Mouse (Mus musculus) neural tube, embryonic 14.5 days (tissue): ENCODE data around the gene Exd2. TPM values are rescaled to one million over a fixed set of nuclear protein-coding genes. Genes with fewer than 3 reads are reported as not detected.

ENCODE experiments used
- ATAC-seq: fragments of 200-750 bp; cut with Nextera tagmentation; 2 replicates; pipeline ENCODE4 v1.8.0; 2017; ENCODE audit warnings: low read depth, mild to moderate bottlenecking, moderate TSS enrichment, moderate library complexity
- H3K27ac ChIP-seq: fragments of 300-500 bp; sonication (generic); 2 replicates; pipeline ENCODE4 v1.5.1; 2014; ENCODE audit warnings: low read depth, mild to moderate bottlenecking, control low read depth, low read length, moderate library complexity, mixed read lengths
- H3K27me3 ChIP-seq: fragments of 300-500 bp; sonication (generic); 2 replicates; pipeline ENCODE4 v1.6.1; 2014; ENCODE audit warnings: low read length; ENCODE audit not compliant: control insufficient read depth, insufficient read depth
- H3K36me3 ChIP-seq: fragments of 300-500 bp; sonication (generic); 2 replicates; pipeline ENCODE4 v1.6.1; 2014; ENCODE audit warnings: low read length, mixed read lengths; ENCODE audit not compliant: control insufficient read depth, insufficient read depth
- H3K4me1 ChIP-seq: fragments of 300-500 bp; sonication (generic); 2 replicates; pipeline ENCODE4 v1.6.1; 2014; ENCODE audit warnings: low read length; ENCODE audit not compliant: control insufficient read depth, insufficient read depth
- H3K4me2 ChIP-seq: fragments of 300-500 bp; sonication (generic); 2 replicates; pipeline ENCODE4 v1.6.1; 2014; ENCODE audit warnings: mild to moderate bottlenecking, low read depth, low read length, control low read depth
- H3K4me3 ChIP-seq: fragments of 300-500 bp; sonication (generic); 2 replicates; pipeline ENCODE4 v1.5.1; 2014; ENCODE audit warnings: low read depth, low read length, control low read depth, mixed read lengths
- H3K9ac ChIP-seq: fragments of 300-500 bp; sonication (generic); replicated peaks from 2 replicates; pipeline ENCODE4 v1.6.1; 2014; ENCODE audit warnings: low read depth, mild to moderate bottlenecking, control low read depth, low read length, mixed read lengths
- H3K9me3 ChIP-seq: fragments of 300-500 bp; sonication (generic); 2 replicates; pipeline ENCODE4 v1.6.1; 2016; ENCODE audit warnings: low read length; ENCODE audit not compliant: control insufficient read depth
- WGBS: fragments of 180-500 bp; shearing (Covaris S2); extraction: QIAGEN DNeasy Blood & Tissue Kit; methylation state at CpG from one replicate; pipeline ENCODE4 v1.1.7; 2014; 5-methylcytosine and 5-hydroxymethylcytosine counted together
- polyA plus RNA-seq: library from polyadenylated mRNA; unstranded; fragments of >200 nt; fragmentation: Nextera tagmentation; extraction: Ambion mirVana; gene quantifications from 2 replicates; pipeline ENCODE4 v1.2.1, GENCODE M21; 2014

Exd2 gene
- polyA plus RNA-seq, 1 experiment from 2014 or later: 60.9 TPM

- Histone ChIP-seq H3K27ac (no peak overlapping the region), H3K4me1 (peaks cover 2% of the 10 kb centered on the region; the same call in 1 of the 2 replicates)
- WGBS: 69% methylated on average over 5 of the region's 5 CpGs
Observed at GRCm38 (mm10) chr12:80527727-80528389, 65.0 kb downstream of the Exd2 start.

GRCm38 (mm10) chr12:80530052-80530451 is 67.2 kb downstream of the Exd2 start:
- no peaks in the 10 kb centered on the region for H3K36me3 ChIP-seq
- H3K27me3 ChIP-seq: no peaks in the 10 kb centered on the region
- no peak for ATAC-seq
- H3K4me1 ChIP-seq: peaks cover 2% of the 10 kb centered on the region; the same call in 1 of the 2 replicates
- no peaks in the 10 kb centered on the region for H3K9me3 ChIP-seq
- 60% methylated on average over 2 of the region's 2 CpGs for WGBS
- no peak overlapping the region for H3K9ac ChIP-seq
- no peak overlapping the region for H3K27ac ChIP-seq
- no peak overlapping the region for H3K4me2 ChIP-seq
- H3K4me3 ChIP-seq: no peak overlapping the region

More at GRCm38 (mm10) chr12:80527727-80528389, 65.0 kb downstream of the Exd2 start:
- Histone ChIP-seq H3K27me3 (no peaks in the 10 kb centered on the region), H3K9ac (no peak overlapping the region), H3K9me3 (no peaks in the 10 kb centered on the region), H3K4me3 (no peak overlapping the region), H3K4me2 (no peak overlapping the region), H3K36me3 (no peaks in the 10 kb centered on the region)
- peak; percentile 39; the same call in 1 of the 2 replicates for ATAC-seq

GRCm38 (mm10) chr12:80530630-80531029 is 67.7 kb downstream of the Exd2 start:
- Histone ChIP-seq H3K9me3 (no peaks in the 10 kb centered on the region), H3K9ac (no peak overlapping the region), H3K27ac (no peak overlapping the region), H3K4me2 (no peak overlapping the region), H3K4me3 (no peak overlapping the region), H3K4me1 (no peaks in the 10 kb centered on the region; the same call in 1 of the 2 replicates), H3K36me3 (no peaks in the 10 kb centered on the region), H3K27me3 (no peaks in the 10 kb centered on the region)
- WGBS: 62% methylated on average over 6 of the region's 6 CpGs
- no peak for ATAC-seq

GRCm38 (mm10) chr12:80531585-80531984 is 68.7 kb downstream of the Exd2 start:
- H3K36me3 ChIP-seq: no peaks in the 10 kb centered on the region
- no peaks in the 10 kb centered on the region for H3K9me3 ChIP-seq
- H3K4me3 ChIP-seq: no peak overlapping the region
- no peak overlapping the region for H3K4me2 ChIP-seq
- ATAC-seq: no peak
- H3K9ac ChIP-seq: no peak overlapping the region
- H3K4me1 ChIP-seq: no peaks in the 10 kb centered on the region; the same call in 1 of the 2 replicates
- 77% methylated on average over 10 of the region's 10 CpGs for WGBS
- H3K27me3 ChIP-seq: no peaks in the 10 kb centered on the region
- no peak overlapping the region for H3K27ac ChIP-seq

GRCm38 (mm10) chr12:80533876-80534275 is 71.0 kb downstream of the Exd2 start:
- no peak overlapping the region for H3K27ac ChIP-seq
- no peak for ATAC-seq

GRCm38 (mm10) chr12:80537313-80537712 is 74.4 kb downstream of the Exd2 start:
- ATAC-seq: no peak
- Histone ChIP-seq H3K36me3 (no peaks in the 10 kb centered on the region), H3K27me3 (no peaks in the 10 kb centered on the region), H3K4me2 (no peak overlapping the region), H3K27ac (no peak overlapping the region), H3K9ac (no peak overlapping the region), H3K9me3 (no peaks in the 10 kb centered on the region), H3K4me1 (no peaks in the 10 kb centered on the region), H3K4me3 (no peak overlapping the region)
- WGBS: 91% methylated on average over 2 of the region's 2 CpGs

More at GRCm38 (mm10) chr12:80533876-80534275, 71.0 kb downstream of the Exd2 start:
- Histone ChIP-seq H3K27me3 (no peaks in the 10 kb centered on the region), H3K4me1 (no peaks in the 10 kb centered on the region; the same call in 1 of the 2 replicates), H3K4me2 (no peak overlapping the region), H3K36me3 (no peaks in the 10 kb centered on the region), H3K4me3 (no peak overlapping the region), H3K9ac (no peak overlapping the region), H3K9me3 (no peaks in the 10 kb centered on the region)
- 55% methylated on average over 2 of the region's 2 CpGs for WGBS

GRCm38 (mm10) chr12:80538311-80538710 is 75.4 kb downstream of the Exd2 start:
- Histone ChIP-seq H3K4me1 (no peaks in the 10 kb centered on the region), H3K4me2 (no peak overlapping the region), H3K36me3 (no peaks in the 10 kb centered on the region), H3K27me3 (no peaks in the 10 kb centered on the region), H3K4me3 (no peak overlapping the region), H3K9me3 (no peaks in the 10 kb centered on the region), H3K9ac (no peak overlapping the region), H3K27ac (no peak overlapping the region)
- no peak for ATAC-seq
- WGBS: 55% methylated on average over 6 of the region's 6 CpGs

- 9% methylated on average over 4 of the region's 4 CpGs for whole genome bisulfite sequencing
- H3K4me3 ChIP-seq: no peak overlapping the region
- ATAC-seq: peak; percentile 62
- peak overlapping the region; percentile 56 for H3K27ac ChIP-seq
- H3K4me1 ChIP-seq: peaks cover 9% of the 10 kb centered on the region; the same call in 1 of the 2 replicates
- H3K9ac ChIP-seq: no peak overlapping the region
- no peaks in the 10 kb centered on the region for H3K36me3 ChIP-seq
- H3K4me2 ChIP-seq: no peak overlapping the region
- H3K27me3 ChIP-seq: no peaks in the 10 kb centered on the region
- H3K9me3 ChIP-seq: no peaks in the 10 kb centered on the region
Observed at GRCm38 (mm10) chr12:80545310-80545709, 82.4 kb downstream of the Exd2 start.

- H3K27me3 ChIP-seq: no peaks in the 10 kb centered on the region
- H3K9me3 ChIP-seq: no peaks in the 10 kb centered on the region
- H3K4me1 ChIP-seq: peaks cover 9% of the 10 kb centered on the region; the same call in 1 of the 2 replicates
- ATAC-seq: no peak
- H3K27ac ChIP-seq: no peak overlapping the region
- no peaks in the 10 kb centered on the region for H3K36me3 ChIP-seq
- H3K9ac ChIP-seq: no peak overlapping the region
- no peak overlapping the region for H3K4me2 ChIP-seq
- no peak overlapping the region for H3K4me3 ChIP-seq
- WGBS: 61% methylated on average over 11 of the region's 11 CpGs
Observed at GRCm38 (mm10) chr12:80549646-80550045, 86.8 kb downstream of the Exd2 start.
